Comparison of ENCODE assay signal across 17 mouse cellular contexts in genomic region chr10:111408887-111409286, GRCm38 (mm10).
"Had no signal": no experiment of that assay in that cellular context is flagged by ENCODE, and none has a peak within 500 bp of the region (broad histone marks: within the 10 kb centered on the region; RNA-seq: fewer than 3 reads in every experiment).

No protein-coding gene starts in this region.

- H3K4me3 ChIP-seq: megakaryocyte, embryonic 14.5 days; midbrain, embryonic 12.5 days; myocyte; neural tube, embryonic 13.5 days; stomach, embryonic 15.5 days had no signal

- DNase-seq: lung, adult 18-20 months; lung, embryonic 14.5 days; lung, postnatal 14 days; lung, postnatal 36 days; midbrain, embryonic 14.5 days; right cerebral cortex, postnatal 14 days; thymus, adult 2 months; thymus, postnatal 25 days; thymus, postnatal 4 days had no signal

- ATAC-seq: midbrain, embryonic 16.5 days had no signal

- H3K36me3 ChIP-seq: midbrain, embryonic 12.5 days; neural tube, embryonic 13.5 days; stomach, embryonic 15.5 days had no signal

- H3K9me3 ChIP-seq: midbrain, embryonic 12.5 days; neural tube, embryonic 13.5 days; stomach, embryonic 15.5 days had no signal

- H3K4me2 ChIP-seq: lung, embryonic 14.5 days; midbrain, embryonic 12.5 days; neural tube, embryonic 13.5 days; stomach, embryonic 15.5 days had no signal

- H3K27ac ChIP-seq: macrophage; midbrain, embryonic 12.5 days; neural tube, embryonic 13.5 days; stomach, embryonic 15.5 days; stomach, postnatal 0 days had no signal

- H3K4me1 ChIP-seq: midbrain, embryonic 12.5 days; neural tube, embryonic 13.5 days; stomach, embryonic 15.5 days had no signal

- H3K9ac ChIP-seq: lung, embryonic 14.5 days; midbrain, embryonic 12.5 days; neural tube, embryonic 13.5 days; stomach, embryonic 15.5 days had no signal

- H3K27me3 ChIP-seq: megakaryocyte, embryonic 14.5 days; midbrain, embryonic 12.5 days; neural tube, embryonic 13.5 days; stomach, embryonic 15.5 days had no signal
